In the genomic region with DNA sequence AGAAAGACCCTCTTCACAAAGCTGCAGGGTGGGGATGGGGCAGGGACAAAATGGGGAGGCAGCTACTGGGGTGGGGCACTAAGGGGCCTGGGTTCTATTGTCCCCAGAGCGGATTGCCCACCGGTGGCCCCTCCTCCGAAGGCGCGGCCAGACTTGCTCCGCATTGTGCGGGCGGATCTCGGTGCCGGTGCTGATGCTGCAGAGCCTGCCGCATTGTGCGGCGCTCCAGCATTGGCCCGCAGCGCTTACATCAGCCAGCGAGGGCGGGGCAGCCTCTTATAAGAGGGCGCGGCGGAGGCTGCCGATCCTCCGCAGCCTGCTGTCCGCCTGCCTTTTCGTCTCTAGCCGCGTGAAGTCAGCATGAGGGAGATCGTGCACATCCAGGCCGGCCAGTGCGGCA, we compare ENCODE assay signal across 8 mouse cellular contexts. TPM values are rescaled to one million over a fixed set of nuclear protein-coding genes. Genes with fewer than 3 reads are reported as not detected.
A peak's percentile ranks its signal among the peaks of the same experiment; 100 is the strongest.
DNase-seq lines count a peak whose midpoint lies in the region; ATAC-seq and TF ChIP-seq lines count a peak whose summit lies in the region.

A gene (plus strand): TSS at position 179 of the 400 bp plus-strand sequence.

- WGBS in intestine, embryonic 16.5 days = under 1% methylated on average over 29 of the region's 29 CpGs
- WGBS in limb, embryonic 11.5 days = under 1% methylated on average over 29 of the region's 29 CpGs

- H3K9me3 ChIP-seq in MEL (replicated peaks; ENCODE audit: insufficient read depth, low read length) = no peaks in the 10 kb centered on the region
- H3K9me3 ChIP-seq in intestine, embryonic 16.5 days (ENCODE audit: control insufficient read depth, low read length) = no peaks in the 10 kb centered on the region
- no peaks in the 10 kb centered on the region for H3K9me3 ChIP-seq in limb, embryonic 11.5 days (ENCODE audit: control insufficient read depth, low read length)

- TF ChIP-seq CTCF in C2C12 (IDR thresholded peaks at IDR 0.05; ENCODE audit: control insufficient read depth, insufficient read depth, insufficient read length) = no peak
- TF ChIP-seq CTCF in MEL (IDR thresholded peaks at IDR 0.05 in 2 of 3, conservative IDR thresholded peaks at IDR 0.05 in 1 of 3; ENCODE audit: control insufficient read depth in 1 of 3, insufficient read depth in 1 of 3, low read depth in 2 of 3, low read length in 3 of 3, poor library complexity in 1 of 3, severe bottlenecking in 1 of 3) = no peak

- peak within 1 kb of the TSS; percentile 69 for H3ac ChIP-seq in C2C12 (ENCODE audit: control insufficient read depth, insufficient read length, low read depth)

- no peaks in the 10 kb centered on the region for H3K36me3 ChIP-seq in C2C12 (ENCODE audit: control insufficient read depth, insufficient read depth)
- H3K36me3 ChIP-seq in MEL (ENCODE audit: control insufficient read depth in 1 of 2, insufficient read depth in 2 of 2, low read length in 2 of 2) = peaks cover 0 to 37% of the 10 kb centered on the region in 2 experiments; a peak in 2 of 4 replicates
- no peaks in the 10 kb centered on the region for H3K36me3 ChIP-seq in intestine, embryonic 16.5 days (ENCODE audit: control insufficient read depth, insufficient read depth, low read length)
- H3K36me3 ChIP-seq in limb, embryonic 11.5 days (ENCODE audit: control insufficient read depth, insufficient read depth, low read length) = no peaks in the 10 kb centered on the region

- DNase-seq in MEL (ENCODE audit: low read depth, low spot score) = peak; percentile 83
- peak; percentile 96 for DNase-seq in cerebellum, adult 9-11 months
- DNase-seq in limb, embryonic 11.5 days (ENCODE audit: low spot score) = peak; percentile 74
- peak; percentile 72 for DNase-seq in neural tube, embryonic 10.5 days (ENCODE audit: extremely low spot score, low spot score)
- peak; percentile 72 for DNase-seq in thymus, postnatal 4 days

- peaks cover 3% of the 10 kb centered on the region for H3K79me3 ChIP-seq in C2C12 (ENCODE audit: low read depth)

- peak; percentile 72 for ATAC-seq in frontal cortex, adult (ENCODE audit: low TSS enrichment)
- peak; percentile 77 for ATAC-seq in intestine, embryonic 16.5 days
- peak; percentile 63; the same call in 1 of the 2 replicates for ATAC-seq in limb, embryonic 11.5 days (ENCODE audit: insufficient number of reproducible peaks, low FRiP score, low TSS enrichment, low read depth)

- H3K4me3 ChIP-seq in C2C12 (ENCODE audit: insufficient read depth, poor library complexity, severe bottlenecking) (peak within 1 kb of the TSS; percentile 39), MEL (ENCODE audit: control insufficient read depth in 1 of 2, insufficient read depth in 1 of 2, low read depth in 2 of 2, low read length in 2 of 2) (peak within 1 kb of the TSS; percentile 15 to 40; a peak in 3 of 4 replicates)
- H3K4me3 ChIP-seq in intestine, embryonic 16.5 days (ENCODE audit: low read length) = peak within 1 kb of the TSS; percentile 35
- peak within 1 kb of the TSS; percentile 28 for H3K4me3 ChIP-seq in limb, embryonic 11.5 days (ENCODE audit: low read depth, low read length)

- TF ChIP-seq POLR2A in MEL (IDR thresholded peaks at IDR 0.05; ENCODE audit: control insufficient read depth in 1 of 2, insufficient read depth in 1 of 2, low read depth in 1 of 2, low read length in 2 of 2, poor library complexity in 1 of 2) = peak in 1 of 2 experiments; percentile 32; a peak in 1 of 4 replicates

- no peak for TF ChIP-seq RAD21 in MEL (IDR thresholded peaks at IDR 0.05; ENCODE audit: low read depth, low read length)

- H3K4me1 ChIP-seq in MEL (ENCODE audit: control insufficient read depth in 1 of 2, insufficient read depth in 2 of 2, low read length in 2 of 2) = peaks cover 2 to 54% of the 10 kb centered on the region in 2 experiments
- H3K4me1 ChIP-seq in intestine, embryonic 16.5 days (ENCODE audit: control insufficient read depth, insufficient read depth, low read length) = peaks cover 11% of the 10 kb centered on the region
- 0 out of 2 replicates have a peak, but pooled peaks cover 7% of the 10 kb centered on the region for H3K4me1 ChIP-seq in limb, embryonic 11.5 days (ENCODE audit: control insufficient read depth, insufficient read depth, low read length)

- H3K4me2 ChIP-seq in intestine, embryonic 16.5 days (ENCODE audit: low read depth, low read length) = peak within 1 kb of the TSS; percentile 47
- peak within 1 kb of the TSS; percentile 36 for H3K4me2 ChIP-seq in limb, embryonic 11.5 days (ENCODE audit: low read depth, severe bottlenecking)

- H3K79me2 ChIP-seq in C2C12 (ENCODE audit: control insufficient read depth, insufficient read depth) (peaks cover 33% of the 10 kb centered on the region), MEL (ENCODE audit: control insufficient read depth, insufficient read depth, low read length, poor library complexity) (no peaks in the 10 kb centered on the region)

- H3K9ac ChIP-seq in MEL (ENCODE audit: control insufficient read depth, low read depth, low read length, poor library complexity, severe bottlenecking) = no peak within 1 kb of the TSS
- peak within 1 kb of the TSS; percentile 14; the same call in 1 of the 2 replicates for H3K9ac ChIP-seq in intestine, embryonic 16.5 days (ENCODE audit: low read depth, low read length)
- no peak within 1 kb of the TSS for H3K9ac ChIP-seq in limb, embryonic 11.5 days (ENCODE audit: low read length)

- H3K27me3 ChIP-seq in C2C12 (ENCODE audit: control insufficient read depth, insufficient read depth, insufficient read length) (no peaks in the 10 kb centered on the region), MEL (ENCODE audit: control insufficient read depth in 1 of 2, insufficient read depth in 2 of 2, low read length in 2 of 2) (no peaks in the 10 kb centered on the region)
- peaks cover 68% of the 10 kb centered on the region for H3K27me3 ChIP-seq in intestine, embryonic 16.5 days (replicated peaks; ENCODE audit: control insufficient read depth, insufficient read depth, low read length)
- peaks cover 52% of the 10 kb centered on the region for H3K27me3 ChIP-seq in limb, embryonic 11.5 days (ENCODE audit: control insufficient read depth, insufficient read depth, low read length)

- no peak for TF ChIP-seq EP300 in MEL (IDR thresholded peaks at IDR 0.05; ENCODE audit: low read depth in 1 of 2, low read length in 2 of 2)

- H3K27ac ChIP-seq in MEL (ENCODE audit: control insufficient read depth, low read depth, low read length) = no peak within 1 kb of the TSS
- no peak within 1 kb of the TSS for H3K27ac ChIP-seq in intestine, embryonic 16.5 days (ENCODE audit: low read length)
- no peak within 1 kb of the TSS for H3K27ac ChIP-seq in limb, embryonic 11.5 days (replicated peaks; ENCODE audit: low read depth, low read length)

TF ChIP-seq in C2C12, 6 proteins besides CTCF, POLR2A, EP300 and RAD21:
- TF ChIP-seq FOSL1 (IDR thresholded peaks at IDR 0.05; ENCODE audit: insufficient read depth, low read length, poor library complexity, severe bottlenecking) (no peak), MYOD1 (IDR thresholded peaks at IDR 0.05; ENCODE audit: control insufficient read depth, insufficient read length, low read depth) (no peak), CEBPB (IDR thresholded peaks at IDR 0.05; ENCODE audit: low read depth) (no peak), MYOG (IDR thresholded peaks at IDR 0.05; ENCODE audit: control insufficient read depth, extremely low read depth, insufficient read length) (no peak), MAX (IDR thresholded peaks at IDR 0.05) (no peak), USF1 (IDR thresholded peaks at IDR 0.05; ENCODE audit: low read depth) (no peak)

TF ChIP-seq in MEL, 35 proteins besides CTCF, POLR2A, EP300 and RAD21:
- TF ChIP-seq TBP (IDR thresholded peaks at IDR 0.05; ENCODE audit: low read depth, low read length) = peak; percentile 59; the same call in 1 of the 2 replicates
- TF ChIP-seq ELF1 (IDR thresholded peaks at IDR 0.05; ENCODE audit: low read depth, low read length) = no peak
- 0 out of 2 replicates have a peak, but pooled peaks have one; percentile 20 for TF ChIP-seq RCOR1 (IDR thresholded peaks at IDR 0.05; ENCODE audit: low read depth, low read length)

RNA-seq across cellular contexts. Expression of the gene that starts here (rescaled TPM):
- polyA plus RNA-seq in C2C12 (2012; fragmentation: generic; extraction: Trizol) = 140 TPM
- total RNA-seq in MEL (2012; rRNA removed) = 0.69 TPM in 2 replicates
- polyA plus RNA-seq in MEL (2012; ENCODE audit: insufficient read depth in 1 of 2, insufficient read length in 2 of 2, low read depth in 1 of 2, low replicate concordance in 2 of 2, missing spikeins in 1 of 2) = 1 to 10 TPM in 1 of 2 experiments, not detected in 1; 1.4 TPM
- polyA plus RNA-seq in intestine, embryonic 16.5 days (2015; fragmentation: Nextera tagmentation; extraction: Ambion mirVana) = 45.6 and 52.6 TPM in 2 replicates
- polyA plus RNA-seq in limb, embryonic 11.5 days (2014; fragmentation: Nextera tagmentation; extraction: Ambion mirVana) = 9.3 and 11.2 TPM in 2 replicates
